Mouse (Mus musculus): ENCODE measurements at regions not wholly inside any gene's neighbourhood (a gene's known extent, or its start where the extent isn't known, plus 50 kb on each side); places are given as distances from the start of the nearest gene placed in this dataset.

- no peak for TF ChIP-seq CTCF (conservative IDR thresholded peaks at IDR 0.05; ENCODE audit: low read length)
- no peak for TF ChIP-seq NANOG (IDR thresholded peaks at IDR 0.05; ENCODE audit: borderline replicate concordance, low read length)
These were observed 264.6 kb upstream of the Habp2 start for GRCm38 (mm10) chr19:56022348-56022747.

Data from E14TG2a.4 (cell line).